Mouse (Mus musculus) CH12.LX (cell line): ENCODE results near the gene BC049715.

ENCODE experiments used
- ETS1 ChIP-seq: conservative IDR thresholded peaks from 2 replicates; pipeline ENCODE4 v1.6.1; 2012; ENCODE audit warnings: low read depth, mild to moderate bottlenecking, inconsistent platforms, low read length, improper control_type of control experiment, moderate library complexity
- NELFE ChIP-seq: IDR thresholded peaks from 2 replicates; pipeline ENCODE4 v1.6.1; 2011; ENCODE audit warnings: low read depth, low read length, improper control_type of control experiment

DNA sequence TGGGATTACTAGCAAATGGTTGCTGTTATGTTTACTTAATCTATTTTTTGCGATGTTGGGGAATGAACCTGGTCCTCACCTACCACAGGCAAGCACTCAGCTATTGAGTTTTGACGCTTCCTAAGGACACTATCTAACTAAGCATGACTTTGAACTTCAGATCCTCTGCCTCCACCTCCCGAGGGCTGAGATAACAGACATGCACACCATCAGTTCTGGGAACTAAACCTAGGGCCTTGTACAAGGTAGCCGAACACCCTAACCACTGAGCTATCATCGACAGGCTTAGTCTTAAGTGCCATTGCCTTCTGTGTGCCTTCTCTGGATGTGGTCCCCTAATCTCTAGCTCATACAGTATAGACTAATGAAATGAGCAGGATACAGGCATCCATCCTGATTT, 37.9 kb downstream of the BC049715 start:
- TF ChIP-seq NELFE (no peak), ETS1 (no peak)
